Mouse (Mus musculus): ENCODE measurements at regions not wholly inside any gene's neighbourhood (a gene's known extent, or its start where the extent isn't known, plus 50 kb on each side); places are given as distances from the start of the nearest gene placed in this dataset.

DNA sequence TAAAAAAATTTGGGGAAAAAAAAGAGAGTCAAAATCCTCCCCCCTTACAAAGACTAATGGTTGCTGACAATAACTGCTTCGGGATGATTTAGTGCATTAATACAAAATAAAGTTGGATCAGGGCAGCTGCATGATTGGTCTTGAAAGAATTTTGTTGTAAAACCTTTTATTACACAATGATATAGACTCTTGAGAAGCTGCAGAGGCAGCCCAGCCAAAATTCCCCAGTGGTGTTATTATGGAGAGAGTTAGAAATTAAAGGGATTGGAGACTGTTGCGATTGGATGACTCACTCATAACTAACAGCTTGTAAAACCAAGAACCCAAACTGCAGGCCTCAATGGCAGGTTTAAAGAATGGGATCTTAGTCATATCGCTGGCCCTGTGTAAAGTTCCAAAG lies 181.4 kb upstream of the Igfbp7 start:
- DNase-seq: no peak

DNA sequence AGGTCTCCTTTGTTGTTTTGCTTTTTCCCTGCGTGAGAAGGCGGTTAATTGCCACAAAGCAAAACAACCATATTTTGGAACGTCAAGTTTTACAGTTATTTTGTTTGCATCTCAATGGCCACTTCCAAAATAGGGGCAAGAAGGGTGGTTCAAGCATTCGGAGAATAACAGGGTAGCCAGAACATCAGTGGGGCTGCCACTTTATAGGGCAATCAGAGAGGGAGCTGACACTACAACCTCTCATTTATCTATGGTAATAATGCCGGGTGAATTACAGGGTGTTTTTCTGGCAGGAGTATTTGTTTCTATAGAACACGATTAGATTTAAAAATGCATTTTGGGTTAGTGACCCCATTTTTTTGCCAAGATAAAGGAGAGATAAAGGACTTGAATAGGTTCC lies 173.9 kb upstream of the Igfbp7 start:
- DNase-seq: no peak

DNA sequence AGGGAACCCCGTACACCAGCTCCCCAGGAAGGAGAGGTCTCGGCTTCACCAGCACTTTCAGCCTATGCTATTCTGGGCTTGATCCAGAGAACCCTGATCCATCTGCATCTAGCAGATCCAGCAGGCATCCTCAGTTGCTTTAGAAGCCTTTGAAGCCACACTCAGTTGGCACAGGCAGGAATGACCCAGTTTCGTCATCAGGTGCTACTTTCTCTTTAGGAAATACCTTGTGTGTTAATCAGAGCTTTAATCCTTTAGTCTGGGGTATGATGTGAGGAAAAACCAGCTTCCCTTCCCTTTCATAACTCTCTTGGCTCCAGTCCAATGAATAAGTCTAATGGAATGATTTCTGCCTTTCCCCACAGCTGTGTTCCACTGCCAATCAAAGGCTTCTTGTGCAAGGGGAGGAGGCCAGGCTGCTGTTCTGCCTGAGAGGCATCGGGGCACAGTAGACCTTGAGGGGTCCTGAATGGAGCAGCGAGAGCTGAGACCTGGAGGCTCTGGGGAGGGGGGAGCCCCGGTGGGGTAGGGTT lies 173.3 kb upstream of the Igfbp7 start:
- DNase-seq: no peak

DNA sequence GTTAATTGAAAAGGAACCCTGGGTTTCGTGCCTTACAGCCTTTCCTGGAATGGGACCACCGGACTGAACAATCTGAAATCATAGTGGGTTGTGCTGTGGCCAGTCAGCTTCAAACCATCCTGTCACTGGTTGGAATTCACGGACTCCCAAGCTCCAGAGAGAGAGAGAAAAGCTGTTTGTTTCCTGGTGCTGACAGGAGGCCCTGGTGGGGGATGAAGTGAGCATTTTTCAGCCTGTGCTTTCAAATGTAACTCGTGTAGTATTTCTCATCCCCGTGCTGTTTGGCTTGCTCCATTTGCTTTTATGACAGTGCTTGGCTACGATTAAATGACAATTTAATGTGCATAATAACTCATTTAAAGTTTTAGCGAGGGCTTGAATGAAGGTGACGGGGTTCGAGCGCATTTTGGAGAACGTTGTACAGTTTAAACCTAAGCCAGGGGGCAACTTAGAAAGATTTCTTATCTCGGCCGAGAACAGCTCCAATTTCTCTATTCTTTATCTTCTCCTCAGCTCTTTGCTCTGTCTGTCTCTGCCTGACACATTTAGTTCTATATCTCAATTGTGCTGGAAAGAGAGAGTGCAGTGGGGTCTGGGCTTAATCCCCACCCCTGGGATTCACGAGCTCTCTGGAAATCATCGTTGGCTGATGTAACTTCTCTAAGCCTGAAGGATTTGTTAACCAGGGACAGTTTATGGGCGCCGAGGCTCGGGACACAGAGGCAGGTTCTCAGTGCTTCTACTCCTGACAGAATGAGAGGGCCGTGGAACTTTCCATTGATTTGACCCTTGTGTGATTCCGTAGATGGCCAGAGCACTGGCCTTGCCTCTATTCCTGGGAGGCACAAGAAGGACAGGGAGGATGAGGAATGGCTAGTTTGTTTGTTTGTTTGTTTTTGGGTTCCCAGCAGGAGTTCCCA lies 172.2 kb upstream of the Igfbp7 start:
- DNase-seq: no peak

DNA sequence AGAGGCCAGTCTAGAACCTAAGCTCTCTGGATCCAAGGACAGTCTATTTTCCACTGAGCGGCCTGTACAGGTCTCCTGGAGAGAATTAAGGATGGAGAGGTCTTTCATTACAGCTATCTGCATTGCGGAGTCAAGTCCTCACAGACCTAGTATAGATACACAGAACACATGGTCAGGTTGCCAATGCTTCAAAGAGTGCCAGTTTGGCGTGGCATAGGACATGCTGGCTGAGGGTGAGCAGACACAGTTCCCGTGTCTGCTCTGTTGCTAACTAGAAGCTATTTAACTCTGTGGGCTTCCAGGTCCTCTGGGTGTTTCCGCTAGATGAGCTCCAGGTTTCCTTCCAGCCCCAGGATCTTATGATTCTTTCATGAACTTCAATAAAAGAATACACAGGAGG lies 169.0 kb upstream of the Igfbp7 start:
- no peak for DNase-seq

DNA sequence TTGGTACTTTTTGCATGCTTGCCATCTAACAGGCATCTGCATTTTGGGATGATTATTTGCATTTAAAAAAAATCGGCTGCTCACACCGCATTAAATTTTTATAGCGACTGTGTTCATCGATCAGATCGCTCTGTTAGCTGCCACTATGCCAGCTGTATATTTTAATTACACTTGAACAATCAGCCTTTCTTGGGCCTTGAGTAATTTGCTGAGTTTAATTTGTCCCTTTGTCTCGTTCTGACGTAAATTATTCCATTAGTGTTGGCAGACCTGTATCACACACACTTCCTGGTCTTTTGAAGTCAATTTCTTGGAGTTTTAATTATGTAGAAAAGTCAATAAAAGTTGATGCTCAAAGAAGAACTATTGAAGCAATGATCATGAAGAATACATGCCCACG lies 167.9 kb upstream of the Igfbp7 start:
- no peak for DNase-seq

DNA sequence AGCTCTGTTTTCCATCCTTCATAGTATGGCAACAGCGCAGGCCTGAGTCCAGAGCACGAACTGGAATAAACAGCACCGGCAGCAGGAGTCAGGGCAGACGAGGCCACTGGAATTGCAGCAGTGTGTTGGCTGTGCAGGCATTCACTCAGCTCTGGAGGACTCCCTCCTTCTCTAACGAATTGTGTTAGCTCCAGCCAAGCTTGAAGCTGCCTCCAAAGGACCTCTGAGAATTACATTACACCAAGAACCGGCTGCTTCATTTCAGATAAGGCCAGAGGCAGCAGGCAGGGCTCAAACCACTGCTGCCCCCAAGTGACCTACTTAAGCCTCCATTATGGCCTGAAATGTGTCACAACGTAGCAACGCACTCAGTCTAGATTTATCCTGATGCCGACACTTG lies 162.5 kb upstream of the Igfbp7 start:
- DNase-seq: no peak

DNA sequence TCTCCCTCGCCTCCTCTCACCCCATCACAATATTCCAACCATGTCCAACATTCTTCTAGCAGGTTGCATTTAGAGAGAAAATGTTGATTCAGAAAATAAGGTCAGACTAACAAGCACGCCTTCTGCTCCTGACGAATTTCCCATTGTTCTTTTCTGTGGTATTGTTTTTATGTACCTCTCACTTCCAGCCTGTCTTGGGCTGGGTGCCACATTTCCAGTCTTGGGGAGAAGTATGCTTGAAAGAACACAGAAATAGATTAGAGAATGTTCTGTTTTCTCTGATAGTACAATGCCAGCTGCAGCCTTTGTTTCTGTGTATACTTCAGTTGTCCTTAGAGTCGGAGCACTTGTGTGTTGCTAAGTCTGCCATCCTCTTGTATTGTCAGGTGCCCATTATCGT lies 160.3 kb upstream of the Igfbp7 start:
- no peak for DNase-seq

DNA sequence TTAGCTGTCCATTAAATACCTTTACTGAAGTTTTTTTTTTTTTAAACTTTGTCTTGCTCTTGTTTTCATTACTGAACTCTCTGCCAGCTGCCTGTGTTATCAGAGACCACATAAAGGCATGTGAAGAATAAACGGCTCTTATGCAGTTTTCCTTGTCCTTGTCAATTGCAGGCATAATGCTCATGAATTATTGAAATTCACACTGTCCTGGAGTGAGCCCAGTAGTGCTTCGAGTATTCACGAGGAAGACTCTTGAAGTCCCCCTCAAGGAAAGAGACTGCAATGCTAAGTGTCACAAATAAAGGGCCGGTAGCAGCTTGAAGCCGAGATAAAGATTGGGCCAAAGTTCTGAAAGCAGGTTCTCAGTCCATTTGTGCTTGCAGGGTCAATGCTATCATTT lies 144.7 kb upstream of the Igfbp7 start:
- DNase-seq: no peak

DNA sequence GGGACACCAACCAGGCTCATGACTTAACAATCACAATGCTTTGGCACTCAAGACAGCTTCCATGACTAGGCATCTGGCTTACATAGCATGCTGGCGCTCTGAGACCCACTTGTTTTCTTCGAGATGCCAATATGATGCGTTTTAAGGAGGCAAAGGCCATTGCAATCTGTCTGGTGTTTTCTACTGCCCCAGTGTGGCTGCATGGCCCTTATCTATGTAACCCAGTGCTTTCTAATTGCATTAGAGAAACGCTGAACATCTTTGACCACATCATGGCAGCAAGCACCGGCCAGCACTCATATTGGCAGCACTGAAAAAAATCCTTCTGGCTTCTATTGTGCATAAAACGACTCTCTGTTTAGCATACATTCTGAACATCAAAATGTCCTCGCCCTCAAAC lies 144.2 kb upstream of the Igfbp7 start:
- no peak for DNase-seq

DNA sequence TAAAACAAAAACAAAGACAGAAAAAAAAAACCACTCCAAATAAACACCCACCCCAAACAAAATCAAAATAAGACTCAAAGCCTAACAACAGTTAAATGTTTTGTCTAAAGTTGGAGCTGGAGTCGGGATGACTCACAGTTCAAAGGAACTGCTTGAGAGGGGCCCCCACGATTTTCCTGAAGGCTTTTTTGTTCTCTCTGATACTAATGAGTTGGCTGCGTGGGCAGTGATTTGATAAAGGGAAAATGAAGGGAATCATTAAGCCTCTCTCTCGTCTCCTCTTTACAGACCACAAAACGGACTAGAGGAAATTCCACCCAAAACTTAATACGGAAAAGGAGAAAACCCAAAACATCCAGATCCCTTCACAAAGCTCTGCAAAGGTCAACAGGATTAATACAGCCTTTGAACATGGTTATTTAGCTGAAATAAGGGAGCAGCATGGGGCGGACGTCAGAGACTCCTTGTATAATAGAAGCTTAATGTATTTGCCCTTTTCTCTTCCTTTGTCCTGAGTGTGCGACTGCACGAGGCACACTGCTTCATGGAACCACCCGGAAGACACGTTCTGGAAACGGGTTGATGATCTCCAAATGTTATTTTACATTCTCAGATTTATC lies 138.3 kb upstream of the Igfbp7 start:
- DNase-seq: no peak

DNA sequence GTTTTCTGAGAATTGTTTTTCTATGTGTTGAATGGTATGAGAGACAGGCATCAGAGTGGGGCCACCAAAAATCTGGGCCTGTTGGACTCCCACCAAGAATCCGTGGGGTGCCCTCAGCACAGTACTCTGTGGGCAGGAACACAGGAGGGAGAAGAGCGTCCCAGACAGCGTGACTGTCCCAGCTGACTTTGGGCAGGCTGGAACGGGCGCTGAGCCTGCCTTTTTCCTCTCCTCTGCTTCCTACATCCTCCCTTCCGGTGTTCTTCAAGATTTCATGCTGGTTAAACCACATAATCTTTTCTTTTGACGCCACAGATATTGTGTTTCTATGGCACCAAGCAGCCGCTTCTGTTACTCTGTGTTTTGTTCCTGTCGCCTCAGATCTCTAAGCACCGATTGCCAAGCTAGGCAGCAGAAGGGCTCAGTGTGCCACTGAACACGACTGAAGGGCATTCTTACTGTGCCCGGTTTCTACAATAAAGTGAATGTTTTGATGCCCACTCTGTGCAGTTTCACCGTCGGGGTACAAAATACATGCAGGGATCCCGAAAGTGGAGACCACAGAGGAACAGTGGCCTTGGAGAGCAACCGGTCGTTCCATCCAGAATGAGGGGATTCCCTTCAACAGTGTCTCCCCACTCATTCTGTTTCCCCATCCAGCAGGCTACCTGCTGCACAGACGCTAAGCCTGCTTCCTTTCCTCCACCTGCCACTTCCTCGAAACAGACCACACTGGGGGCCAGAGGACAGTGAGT lies 124.6 kb upstream of the Igfbp7 start:
- DNase-seq: no peak

DNA sequence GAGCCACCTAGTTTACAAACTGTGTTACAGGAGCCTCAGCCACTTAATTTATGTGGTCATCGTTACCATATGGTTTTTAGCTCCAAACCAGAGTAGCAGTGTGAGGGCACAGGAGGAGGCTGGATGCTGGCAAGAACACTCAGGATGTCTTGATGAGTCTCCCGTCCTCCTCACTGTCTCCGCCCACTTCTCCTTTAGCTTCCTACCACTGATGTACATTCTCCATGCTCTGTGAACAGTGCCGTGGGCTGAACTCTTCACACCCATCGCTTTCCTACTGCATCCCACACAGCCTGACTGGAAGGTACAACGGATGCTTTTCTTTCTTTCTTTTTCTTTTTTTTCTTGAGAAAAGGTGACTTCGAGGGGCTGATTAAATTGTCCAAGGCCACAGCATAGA lies 122.5 kb upstream of the Igfbp7 start:
- DNase-seq: no peak

DNA sequence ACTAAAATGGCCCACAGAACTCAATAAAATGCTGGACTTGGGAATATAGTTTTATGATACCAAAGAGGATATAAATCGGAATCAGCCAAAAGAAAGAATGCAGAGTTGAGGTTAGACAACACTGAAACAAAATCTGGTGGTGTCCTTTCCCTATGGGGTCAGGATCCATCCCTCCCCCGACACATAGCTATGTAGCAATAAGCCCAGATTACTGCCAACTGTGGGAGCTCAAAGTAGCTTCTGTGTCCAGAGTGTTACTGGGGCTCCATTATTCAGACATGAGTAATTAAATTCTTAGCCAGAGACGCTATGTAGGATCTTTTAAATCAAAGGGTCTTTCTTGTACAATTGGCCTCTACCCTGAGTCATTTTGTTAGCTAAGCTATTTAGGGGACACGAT lies 109.4 kb upstream of the Igfbp7 start:
- DNase-seq: no peak

DNA sequence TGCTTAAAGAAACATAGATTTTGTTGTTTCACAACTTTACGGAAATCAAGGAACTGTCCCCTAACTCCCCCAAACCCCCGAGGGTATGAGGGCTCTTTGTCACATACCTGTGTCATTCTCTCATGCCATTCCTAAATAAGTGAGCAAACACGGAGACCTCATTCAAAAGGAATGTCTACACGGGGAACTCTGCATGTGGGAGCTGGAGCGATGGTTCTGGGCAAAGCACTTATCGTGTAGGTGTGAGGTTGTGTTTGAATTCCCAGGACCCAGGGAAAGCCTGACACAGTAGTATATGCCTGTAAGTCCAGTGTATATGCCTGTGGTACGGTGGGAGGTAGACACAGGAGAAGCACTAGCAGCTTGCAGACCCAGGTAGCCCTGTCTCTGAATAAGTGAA lies 107.6 kb upstream of the Igfbp7 start:
- DNase-seq: no peak

DNA sequence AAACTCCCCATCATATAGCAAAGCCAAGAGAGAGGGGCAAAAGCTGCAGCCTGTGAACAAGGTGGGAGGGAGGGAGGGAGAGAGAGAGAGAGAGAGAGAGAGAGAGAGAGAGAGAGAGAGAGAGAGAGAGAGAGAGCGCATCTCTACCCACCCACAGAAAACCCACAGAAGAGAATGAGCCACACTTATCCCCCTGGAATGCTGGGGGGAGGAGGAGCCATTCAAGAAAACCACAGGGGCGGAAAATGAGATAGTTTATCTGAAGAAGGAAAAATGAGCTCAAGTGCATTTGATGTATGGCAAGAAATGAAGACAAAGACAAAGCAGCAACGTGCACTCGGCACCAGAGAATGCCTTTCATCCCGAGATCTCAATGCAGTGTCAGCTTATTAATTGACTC lies 94.8 kb upstream of the Igfbp7 start:
- no peak for DNase-seq

DNA sequence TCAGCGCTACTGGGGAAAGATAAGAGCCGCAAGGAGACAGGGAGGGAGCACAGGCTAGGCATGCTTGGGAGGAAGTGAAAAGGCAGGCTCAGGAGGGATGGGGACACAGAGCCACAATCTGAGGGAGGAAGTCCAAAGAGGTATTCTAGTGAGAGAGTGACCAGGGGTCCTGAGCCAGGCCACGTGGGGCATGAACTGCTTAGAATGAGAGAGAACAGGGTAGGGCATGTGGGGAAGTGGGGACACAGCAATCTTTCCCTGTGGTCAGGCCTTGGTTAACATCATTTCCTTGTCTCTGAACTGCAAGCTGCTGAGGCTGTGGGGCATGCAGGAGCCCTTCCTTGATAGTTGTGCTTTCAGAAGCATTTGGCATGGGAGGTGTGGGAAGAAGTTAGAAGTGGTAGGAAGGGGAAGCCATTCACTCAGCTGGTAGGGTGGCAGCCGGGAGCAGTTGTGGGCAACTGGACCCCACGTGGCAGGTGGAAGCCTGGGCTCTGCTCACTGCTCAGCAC lies 92.2 kb upstream of the Igfbp7 start:
- DNase-seq: no peak

DNA sequence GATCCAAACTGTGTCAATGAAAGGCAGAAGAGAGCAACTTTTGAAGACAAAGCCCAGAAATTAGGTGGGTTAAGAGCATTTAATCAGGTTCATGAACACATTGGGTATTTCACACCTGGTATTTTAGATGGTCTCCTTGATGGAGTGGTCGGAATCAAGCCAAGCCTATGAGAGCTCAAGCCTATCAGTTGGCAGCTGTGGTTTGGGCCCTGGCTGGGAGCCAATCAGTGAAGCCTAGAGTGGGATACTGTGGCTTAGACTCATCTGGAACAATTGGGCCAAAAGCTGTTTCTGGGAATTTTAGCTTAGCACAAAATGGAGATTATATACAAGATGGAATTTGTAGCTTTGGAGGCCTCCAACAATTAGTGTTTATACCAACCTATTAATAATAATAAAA lies 86.8 kb upstream of the Igfbp7 start:
- no peak for DNase-seq

DNA sequence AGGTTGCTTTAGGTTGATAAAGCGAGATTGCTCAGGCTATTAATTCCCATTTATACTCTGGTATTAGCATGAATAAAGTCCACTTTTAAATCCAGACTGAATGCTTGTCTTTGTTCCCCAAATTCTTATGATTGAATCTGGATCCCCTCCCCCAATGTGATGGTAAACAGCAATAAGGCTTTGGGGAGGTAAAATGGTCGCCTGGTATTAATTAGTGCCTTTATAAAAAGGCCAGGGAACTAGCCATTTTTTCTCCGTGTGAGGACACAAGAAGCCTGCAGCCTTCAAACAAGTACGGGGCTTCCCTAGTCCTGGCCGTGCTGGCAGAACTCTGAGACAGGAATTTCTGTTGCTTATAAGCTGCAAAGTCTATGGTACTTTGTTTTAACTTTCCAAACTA lies 81.1 kb upstream of the Igfbp7 start:
- no peak for DNase-seq

DNA sequence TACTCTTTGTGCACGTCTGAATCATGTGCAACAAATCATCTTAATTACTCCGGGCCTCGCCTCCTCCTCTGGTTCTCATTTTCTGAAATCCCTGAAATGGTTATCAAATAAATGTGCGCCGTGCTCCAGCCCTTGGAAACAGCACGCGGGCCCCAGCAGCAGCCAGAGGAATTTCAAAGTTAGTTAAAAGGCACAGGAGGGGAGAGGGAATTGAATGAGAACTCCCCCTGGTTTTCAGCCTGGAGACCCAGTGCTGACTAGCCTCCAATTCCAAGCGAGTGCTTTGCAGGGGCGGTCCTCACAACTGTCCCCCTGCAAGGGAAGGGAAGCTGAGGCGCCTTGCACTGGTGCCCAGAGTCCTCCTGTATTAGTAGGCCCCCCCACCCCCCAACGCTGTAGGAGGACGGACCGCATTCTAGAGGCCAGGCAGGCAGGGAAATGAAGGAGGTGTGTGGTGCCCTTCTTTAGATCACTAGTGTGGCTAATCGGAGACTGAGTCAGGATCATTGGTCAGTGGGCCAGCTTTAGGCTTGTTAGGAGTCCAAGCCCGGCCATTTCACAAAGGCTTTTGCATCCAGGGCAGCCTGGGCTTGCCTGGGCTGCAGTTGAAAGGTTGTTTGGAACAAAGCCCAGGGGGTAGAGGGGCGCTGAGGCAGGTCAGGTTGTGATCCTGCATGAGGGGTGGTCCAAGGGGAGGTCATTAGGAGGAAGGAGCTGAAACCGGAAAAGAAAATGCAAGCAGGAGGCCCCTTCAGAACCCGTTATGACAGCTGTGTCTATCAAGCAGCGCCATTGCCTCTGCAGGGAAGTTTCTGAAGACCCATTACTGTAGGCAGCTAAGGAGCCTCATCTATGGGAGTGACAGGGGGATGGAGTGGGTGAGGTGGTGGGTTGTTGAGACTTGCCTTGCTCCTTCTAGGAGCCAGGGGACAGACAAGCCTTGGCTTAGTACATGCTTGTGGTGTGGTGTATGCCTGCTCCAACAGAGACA lies 80.3 kb upstream of the Igfbp7 start:
- DNase-seq: no peak

DNA sequence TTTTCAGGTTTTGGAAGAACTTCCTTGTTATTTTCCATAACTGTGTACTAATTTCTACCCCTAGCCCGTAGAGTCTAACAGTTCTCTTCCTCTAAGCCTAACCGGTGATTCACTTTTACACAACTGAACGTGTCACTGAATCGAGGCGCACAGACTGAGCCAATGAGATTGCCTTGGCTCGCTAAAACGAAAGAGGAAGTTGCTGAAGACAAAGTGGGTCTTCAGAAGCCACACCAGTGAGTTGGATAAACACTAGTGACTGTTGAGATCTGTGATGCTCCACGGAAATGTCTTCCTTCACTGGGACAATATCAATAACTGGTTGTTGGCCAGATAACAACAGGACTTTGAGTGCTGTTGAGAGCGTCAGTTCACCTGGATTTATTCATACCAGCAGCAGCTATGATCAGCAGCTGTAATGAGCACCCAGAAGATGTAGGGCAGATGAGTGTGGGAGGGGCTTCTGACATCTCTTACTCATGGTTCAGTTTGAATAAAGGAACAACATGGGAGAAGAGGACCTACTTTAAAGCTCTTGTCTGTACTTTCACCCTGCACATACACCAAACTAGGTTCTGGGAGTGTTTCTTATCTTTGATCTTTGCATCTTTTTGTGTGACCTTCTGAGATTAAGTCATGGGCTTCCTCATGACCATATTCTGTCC lies 75.3 kb upstream of the Igfbp7 start:
- DNase-seq: no peak

DNA sequence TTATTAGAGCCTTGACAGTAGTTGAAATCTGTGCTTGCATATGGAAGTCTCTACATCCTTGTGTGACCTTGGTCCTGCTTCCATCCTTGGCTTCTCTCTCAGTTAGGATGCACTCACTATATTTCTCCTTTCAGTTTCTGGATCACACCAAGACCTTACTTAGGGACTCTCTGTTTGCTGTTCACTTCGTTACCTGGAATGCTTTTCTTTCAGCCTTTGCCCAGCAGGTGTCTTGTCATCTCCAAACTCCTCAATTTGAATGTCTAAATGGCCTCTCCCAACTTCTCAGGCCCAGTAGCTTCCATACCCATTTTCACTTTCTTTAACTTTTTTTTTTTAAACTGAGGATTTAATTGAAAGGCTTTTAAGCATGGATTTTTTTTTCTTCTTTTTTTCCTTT lies 74.0 kb upstream of the Igfbp7 start:
- DNase-seq: no peak
